Mouse (Mus musculus) adrenal gland, postnatal 25 days (tissue): ENCODE measurements around the gene Sec14l5. TPM values are rescaled to one million over a fixed set of nuclear protein-coding genes. Genes with fewer than 3 reads are reported as not detected.

Experiments used
- DNase-seq: peaks from one replicate; pipeline ENCODE4 v3.0.0; 2021; ENCODE audit warnings: mixed read lengths
- long read RNA-seq: library from polyadenylated mRNA; stranded (forward); transcript quantifications from one replicate; pipeline ENCODE4 v2.0.0, GENCODE M21; 2021
- total RNA-seq: library from RNA; stranded (reverse); gene quantifications from 2 replicates; pipeline ENCODE4 v1.2.3, GENCODE M21; 2021

The Sec14l5 gene
- 0.15 TPM in 1 of 2 replicates, not detected in the other for total RNA-seq
- long read RNA-seq = 0 reads

GRCm38 (mm10) chr16:5147037-5147385 is at the start of gene Sec14l5:
TSS of gene Sec14l5 (plus strand) at chr16:5147109.
- no peak for DNase-seq

- no peak for DNase-seq
Measured at GRCm38 (mm10) chr16:5101000-5101399, 45.9 kb upstream of the Sec14l5 start.

GRCm38 (mm10) chr16:5109877-5110276 is 37.0 kb upstream of the Sec14l5 start:
- DNase-seq = no peak

GRCm38 (mm10) chr16:5111021-5111420 is 35.9 kb upstream of the Sec14l5 start:
- no peak for DNase-seq

- no peak for DNase-seq
Measured at GRCm38 (mm10) chr16:5113002-5113550, 33.8 kb upstream of the Sec14l5 start.

- no peak for DNase-seq
Measured at GRCm38 (mm10) chr16:5113582-5113981, 33.3 kb upstream of the Sec14l5 start.

- no peak for DNase-seq
Measured at GRCm38 (mm10) chr16:5119385-5119784, 27.5 kb upstream of the Sec14l5 start.

- no peak for DNase-seq
Measured at GRCm38 (mm10) chr16:5119845-5120244, 27.1 kb upstream of the Sec14l5 start.

GRCm38 (mm10) chr16:5123476-5123875 is 23.4 kb upstream of the Sec14l5 start:
- DNase-seq = no peak

- DNase-seq = no peak
Measured at GRCm38 (mm10) chr16:5130196-5130595, 16.7 kb upstream of the Sec14l5 start.

- DNase-seq = peak; percentile 64
Measured at GRCm38 (mm10) chr16:5130766-5131165, 16.1 kb upstream of the Sec14l5 start.

- no peak for DNase-seq
Measured at GRCm38 (mm10) chr16:5131251-5131922, 15.5 kb upstream of the Sec14l5 start.

GRCm38 (mm10) chr16:5132401-5132801 is 14.5 kb upstream of the Sec14l5 start, which contains the start of gene Ppl:
TSS of gene Ppl (minus strand) at chr16:5132421.
- DNase-seq = peak; percentile 57

GRCm38 (mm10) chr16:5134623-5135330 is 12.1 kb upstream of the Sec14l5 start:
- DNase-seq = peak; percentile 72

- DNase-seq = peak; percentile 20
Measured at GRCm38 (mm10) chr16:5135551-5136261, 11.2 kb upstream of the Sec14l5 start.

- DNase-seq = peak; percentile 75
Measured at GRCm38 (mm10) chr16:5136505-5136904, 10.4 kb upstream of the Sec14l5 start.

GRCm38 (mm10) chr16:5137006-5137540 is 9.8 kb upstream of the Sec14l5 start:
- no peak for DNase-seq

- peak; percentile 59 for DNase-seq
Measured at GRCm38 (mm10) chr16:5139741-5140140, 7.2 kb upstream of the Sec14l5 start.

GRCm38 (mm10) chr16:5145570-5145969 is 1.3 kb upstream of the Sec14l5 start:
- DNase-seq = peak; percentile 41

GRCm38 (mm10) chr16:5146367-5147036 is 407 bp upstream of the Sec14l5 start:
- DNase-seq = peak; percentile 82

- no peak for DNase-seq
Measured at GRCm38 (mm10) chr16:5150544-5150943, 3.6 kb downstream of the Sec14l5 start.
